Mouse (Mus musculus) layer of hippocampus, postnatal 14 days (tissue): ENCODE measurements around the gene Cntnap1. TPM values are rescaled to one million over a fixed set of nuclear protein-coding genes. Genes with fewer than 3 reads are reported as not detected.
"Not testable (repeated sequence)": the region's sequence is repeated elsewhere in the genome, so short reads cannot be mapped to it uniquely, and the experiment has no call there.

Experiments used
- DNase-seq, 2 experiments: peaks; one replicate each; pipeline ENCODE4 v3.0.0; 2021 to 2022; ENCODE audit warnings: low spot score in 2 of 2, mixed read lengths in 1 of 2
- total RNA-seq, 2 experiments: library from RNA; stranded (reverse); gene quantifications; 2 replicates each; pipeline ENCODE4 v1.2.3; 2021

The Cntnap1 gene
- total RNA-seq, 2 experiments from 2014 or later: 137 to 149 TPM

DNA sequence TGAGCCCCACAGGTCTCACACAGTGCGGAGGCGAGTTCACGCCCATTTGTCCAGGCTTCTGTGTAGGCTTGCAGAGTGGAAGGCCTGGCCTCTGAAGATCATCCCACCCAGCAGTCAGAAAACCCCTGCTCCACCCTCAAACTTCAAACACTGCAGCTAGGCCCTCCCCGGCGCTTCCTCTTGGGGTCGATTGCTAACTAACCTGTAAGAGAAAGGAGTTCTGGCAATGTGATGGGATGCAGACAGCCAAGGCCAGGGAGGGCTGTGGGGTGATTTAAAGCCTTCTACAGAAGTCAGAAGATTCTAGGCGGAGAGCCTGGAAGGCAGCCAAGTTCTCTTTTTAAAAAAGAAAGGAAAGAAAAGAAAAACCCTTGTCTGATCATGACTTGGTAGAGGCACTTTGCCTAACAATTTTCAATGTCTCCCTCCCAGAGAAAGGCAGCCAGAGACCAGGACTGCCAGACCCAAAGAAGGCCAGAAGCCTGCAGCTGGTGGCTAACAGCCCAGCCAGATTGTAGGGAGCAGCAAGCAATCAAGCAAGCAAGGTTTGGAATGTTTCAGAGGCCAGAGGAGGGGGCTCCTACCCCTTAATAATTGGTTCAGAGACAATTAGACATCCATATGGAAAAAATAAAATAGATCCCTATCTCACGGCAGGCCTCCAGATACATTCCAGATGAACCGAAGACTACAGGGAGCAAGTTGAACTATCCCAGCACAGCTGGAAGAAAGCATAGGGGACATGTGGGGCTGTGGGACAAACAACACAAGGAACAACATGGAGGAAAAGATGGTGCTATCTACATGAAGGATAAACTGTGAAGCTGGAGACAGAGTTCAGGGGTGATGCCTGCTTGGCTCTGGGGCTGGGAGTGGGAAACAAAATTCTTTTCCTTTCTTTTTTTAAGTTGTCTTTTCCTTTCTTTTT is 20.9 kb upstream of the Cntnap1 start:
- DNase-seq: no peak

DNA sequence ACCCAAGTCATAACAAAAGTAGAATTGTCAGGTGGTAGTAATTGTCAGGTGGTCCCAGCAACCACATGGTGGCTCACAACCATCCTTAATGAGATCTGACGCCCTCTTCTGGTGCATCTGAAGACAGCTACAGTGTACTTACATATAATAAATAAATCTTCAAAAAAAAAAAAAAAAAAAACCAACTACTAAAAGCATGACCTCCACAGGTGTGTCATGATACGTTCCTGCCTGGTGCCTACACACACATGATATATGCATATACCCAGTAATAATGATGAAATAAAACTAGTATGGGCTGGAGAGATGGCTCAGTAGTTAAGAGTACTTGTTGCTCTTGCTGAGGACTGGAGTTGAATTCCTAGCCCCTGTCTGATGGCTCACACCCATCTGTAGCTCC is 19.3 kb upstream of the Cntnap1 start:
- no peak for DNase-seq

DNA sequence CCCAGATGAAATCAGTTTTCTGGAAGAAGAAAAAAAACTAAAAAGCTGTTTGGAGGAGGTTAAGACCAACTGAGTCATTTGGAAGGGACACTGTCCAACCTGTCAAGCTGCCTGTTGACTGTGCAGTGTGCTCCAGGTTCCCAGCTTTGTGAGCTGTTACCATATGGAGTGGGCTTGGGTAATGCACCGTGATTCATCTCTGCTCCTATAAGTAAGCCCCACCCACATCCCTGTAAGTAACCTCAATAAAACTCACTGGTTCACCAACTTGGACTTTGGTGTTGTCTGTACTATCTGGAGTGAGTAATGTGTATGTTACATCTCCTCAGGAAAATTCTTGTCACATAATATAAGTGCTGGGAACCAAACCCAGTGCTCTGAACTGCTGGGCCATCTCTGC is 17.5 kb upstream of the Cntnap1 start:
- no peak for DNase-seq

DNA sequence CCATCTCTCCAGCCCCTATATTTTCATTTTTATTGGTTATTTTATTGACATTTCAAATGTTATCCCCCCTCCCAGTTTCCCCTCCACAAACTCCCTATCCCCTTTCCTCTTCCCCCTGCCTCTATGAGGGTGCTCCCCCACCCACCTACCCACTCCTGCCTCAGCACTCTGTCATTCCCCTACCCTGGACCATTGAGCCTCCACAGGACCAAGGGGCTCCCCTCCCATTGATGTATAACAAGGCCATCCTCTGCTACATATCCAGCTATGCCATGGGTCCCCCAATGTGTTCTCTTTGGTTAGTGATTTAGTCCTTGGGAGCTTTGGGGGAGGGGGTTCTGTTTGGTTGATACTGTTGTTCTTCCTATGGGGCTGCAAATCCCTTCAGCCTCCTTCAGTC is 15.7 kb upstream of the Cntnap1 start:
- no peak for DNase-seq

DNA sequence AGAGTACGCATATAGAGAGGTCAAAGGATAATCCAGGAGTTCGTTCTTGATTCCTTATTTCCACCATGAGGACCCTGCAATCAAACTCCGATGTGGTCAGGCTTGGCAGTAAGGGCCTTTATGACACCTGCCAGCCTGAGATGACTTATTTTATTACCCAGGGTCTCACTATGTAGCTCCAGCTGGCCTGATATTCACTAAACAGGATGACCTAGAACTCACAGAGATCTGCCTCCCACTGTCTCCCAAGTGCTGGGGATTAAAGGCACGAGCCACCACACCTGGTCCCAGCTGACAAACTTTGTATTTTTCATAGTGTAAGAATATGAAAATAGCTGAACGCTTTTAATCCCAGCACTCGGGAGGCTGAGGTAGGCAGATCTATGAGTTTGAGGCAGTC is 15.2 kb upstream of the Cntnap1 start:
- no peak for DNase-seq

DNA sequence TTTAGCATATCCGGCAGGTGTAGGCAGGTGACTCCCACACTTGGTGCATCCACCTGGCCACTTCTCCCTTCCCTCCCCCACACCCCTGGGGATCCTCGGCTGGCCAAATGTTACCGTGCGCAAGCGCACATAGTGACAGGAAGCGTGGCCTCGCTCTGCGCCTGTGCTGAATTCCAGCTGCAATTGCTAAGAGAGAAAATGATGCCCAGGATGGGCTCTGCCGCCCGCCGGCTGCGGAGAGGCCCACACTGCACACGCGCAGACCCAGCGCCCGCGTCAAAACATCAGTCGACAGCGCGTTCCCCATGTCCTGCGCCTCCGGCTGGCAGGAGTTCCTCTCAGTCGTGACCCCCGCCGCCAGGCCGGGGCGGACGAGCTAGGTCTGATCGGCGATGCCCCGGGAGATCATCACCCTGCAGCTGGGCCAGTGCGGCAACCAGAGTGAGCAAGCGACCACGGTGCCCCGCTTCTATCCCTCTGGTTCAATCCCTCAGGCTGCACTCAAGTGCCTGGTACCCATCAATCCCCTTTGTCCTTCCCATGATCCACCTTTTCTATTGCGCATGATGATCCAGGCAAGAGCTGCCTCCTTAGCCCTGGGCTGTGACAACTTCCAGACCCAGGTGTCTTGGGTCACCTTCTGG is 14.5 kb upstream of the Cntnap1 start, which contains the start of gene Tubg2:
TSS of gene Tubg2 (plus strand) at position 180 of the 644 bp plus-strand sequence.
- DNase-seq: peak in 1 of 2 experiments; percentile 63

DNA sequence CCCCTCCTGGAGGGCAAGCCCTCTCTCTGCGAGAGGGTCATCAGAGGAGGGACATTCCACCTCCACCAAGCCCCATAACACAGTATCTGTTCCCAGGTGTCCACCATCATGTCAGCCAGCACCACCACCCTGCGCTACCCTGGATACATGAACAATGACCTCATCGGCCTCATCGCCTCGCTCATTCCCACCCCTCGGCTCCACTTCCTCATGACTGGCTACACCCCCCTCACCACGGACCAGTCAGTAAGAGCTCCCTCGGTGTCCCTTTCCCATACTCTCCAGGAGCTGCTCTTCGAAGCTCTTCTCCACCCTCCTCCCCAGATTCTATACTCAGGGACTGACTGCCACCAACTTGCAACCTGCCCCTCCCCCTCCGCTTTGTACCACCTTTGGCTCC is 10.2 kb upstream of the Cntnap1 start:
- not testable (repeated sequence) for DNase-seq

DNA sequence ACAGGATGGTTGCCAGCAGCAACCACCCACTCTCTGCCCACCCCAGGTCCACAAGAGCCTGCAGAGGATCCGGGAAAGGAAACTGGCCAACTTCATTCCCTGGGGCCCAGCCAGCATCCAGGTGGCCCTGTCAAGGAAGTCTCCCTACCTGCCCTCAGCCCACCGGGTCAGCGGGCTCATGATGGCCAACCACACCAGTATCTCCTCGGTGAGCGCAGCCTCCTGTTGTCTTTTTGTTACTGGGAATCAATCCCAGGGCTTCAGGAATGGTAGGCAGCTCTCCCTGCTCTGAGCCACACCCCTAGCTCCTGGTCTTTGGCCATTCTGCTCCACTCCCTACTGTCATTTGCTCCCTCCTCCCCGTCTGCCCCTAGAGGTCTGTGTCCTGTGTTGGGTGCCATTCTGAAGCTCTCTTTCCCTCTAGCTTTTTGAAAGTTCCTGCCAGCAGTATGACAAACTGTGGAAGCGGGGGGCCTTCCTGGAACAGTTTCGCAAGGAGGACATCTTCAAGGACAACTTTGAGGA is 9.3 kb upstream of the Cntnap1 start:
- DNase-seq: not testable (repeated sequence)

DNA sequence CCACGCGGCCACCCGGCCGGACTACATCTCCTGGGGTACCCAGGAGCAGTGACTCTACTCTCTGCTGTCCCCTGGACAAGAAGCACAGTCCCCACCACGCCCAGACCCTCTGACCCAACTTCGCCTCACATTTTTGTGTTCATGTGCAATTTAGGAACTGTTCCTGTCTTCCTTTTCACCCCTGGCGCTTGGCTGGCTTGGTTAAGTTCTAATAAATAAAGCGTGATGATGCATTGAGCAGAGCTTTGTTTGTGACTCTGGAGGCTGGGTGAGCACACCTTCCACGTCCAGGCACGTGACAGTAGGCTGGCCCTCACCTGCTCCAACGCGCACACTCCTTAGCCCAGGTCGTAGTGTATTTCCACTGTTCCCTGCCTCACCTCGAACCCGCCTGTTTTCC is 8.8 kb upstream of the Cntnap1 start:
- DNase-seq: no peak

DNA sequence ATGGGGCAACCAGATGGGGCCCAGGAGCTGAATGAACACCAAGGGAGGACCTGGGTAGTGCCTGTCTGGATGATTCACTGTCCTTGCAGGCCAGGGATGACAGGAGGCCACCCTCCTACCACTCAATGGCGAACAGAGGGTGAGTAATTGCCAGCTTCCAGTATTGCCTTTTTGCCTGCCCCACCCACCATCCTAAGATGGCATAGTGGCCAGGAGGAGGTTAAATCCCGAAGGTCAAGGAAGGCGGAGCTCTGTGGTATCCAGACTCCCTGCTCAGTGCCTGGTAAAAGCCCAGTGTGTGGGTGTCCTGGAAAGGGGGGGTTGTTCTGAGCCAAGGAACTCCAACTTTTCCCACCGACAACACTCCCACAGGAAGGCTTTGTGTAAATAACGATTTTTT is 8.0 kb upstream of the Cntnap1 start:
- DNase-seq: no peak

DNA sequence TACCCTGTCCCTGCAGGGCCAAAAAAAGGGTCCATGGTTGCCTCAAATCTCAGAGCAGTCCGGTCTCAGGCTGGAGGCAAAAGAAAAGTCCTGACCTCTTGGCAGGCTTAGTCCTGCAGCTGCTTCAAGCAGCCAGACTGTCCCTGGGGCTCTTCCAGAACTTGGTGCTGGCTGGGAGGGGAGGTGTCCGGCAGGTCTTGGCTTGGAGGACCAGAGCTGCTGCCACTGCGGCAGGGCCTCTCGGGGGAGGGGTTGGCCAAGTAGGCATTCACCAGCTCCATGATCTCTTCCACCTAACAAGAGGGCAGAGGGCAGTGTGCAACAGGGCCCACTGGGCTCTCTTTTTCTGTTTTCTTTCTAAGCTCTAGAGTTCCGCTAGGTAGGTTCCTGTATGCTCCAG is 7.6 kb upstream of the Cntnap1 start:
- no peak for DNase-seq

DNA sequence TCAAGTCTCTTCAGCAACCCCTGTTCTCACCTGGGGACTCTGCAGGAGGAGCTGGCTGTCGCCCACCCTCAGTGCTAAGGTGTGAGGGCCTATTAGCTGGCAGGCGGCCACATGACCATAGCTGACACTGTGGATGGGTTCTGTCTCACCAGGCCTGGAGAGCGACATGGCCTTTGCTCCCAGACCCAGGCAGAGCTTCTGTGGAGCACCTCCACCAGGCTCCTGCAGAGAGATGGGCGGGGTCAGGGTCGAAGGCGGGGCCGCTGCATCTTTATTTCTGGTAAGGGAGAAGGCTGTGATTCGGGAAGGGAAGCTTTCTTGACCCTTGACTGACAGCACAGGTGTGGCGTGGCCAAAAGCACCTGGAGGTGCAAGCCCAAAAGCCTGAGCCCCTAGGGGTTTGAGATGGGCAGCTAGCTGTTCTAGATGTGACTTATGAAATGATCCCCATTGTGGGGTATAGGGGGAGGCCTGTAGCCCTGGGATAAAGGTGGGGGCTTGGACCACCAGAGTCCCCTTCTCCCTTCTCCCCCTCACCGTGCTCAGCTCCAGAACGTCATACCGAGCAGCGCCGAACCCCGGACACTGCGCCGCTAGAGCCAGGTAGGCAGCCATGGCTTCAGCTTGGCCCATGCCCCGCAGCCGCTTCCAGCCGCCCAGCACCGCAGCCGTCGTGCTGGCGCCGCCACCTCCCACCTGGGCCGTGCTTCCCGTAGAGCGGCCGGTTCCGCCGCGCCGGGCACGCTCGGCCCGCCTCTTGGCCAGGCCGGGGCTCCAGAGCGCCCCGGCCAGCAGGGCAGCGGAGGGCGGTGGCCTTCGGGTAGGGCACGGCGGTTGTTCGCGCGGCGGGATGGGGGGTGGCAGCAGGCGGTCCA is 6.6 kb upstream of the Cntnap1 start:
- DNase-seq: no peak

DNA sequence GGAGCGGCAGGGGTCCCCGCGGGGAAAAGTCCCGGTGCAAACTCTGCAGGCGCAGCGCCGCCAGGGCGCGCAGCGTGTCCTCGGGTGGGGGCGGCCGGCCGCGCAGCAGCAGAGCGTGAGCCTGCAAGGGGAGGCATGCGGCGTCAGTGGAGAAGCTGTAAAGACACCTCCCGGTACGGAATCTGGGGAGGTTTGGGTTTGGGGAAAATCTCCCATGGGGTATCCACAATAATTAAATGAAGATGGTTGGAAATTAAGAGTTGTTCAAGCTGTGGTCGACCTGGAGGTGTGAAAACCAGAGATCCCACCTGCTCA is 6.0 kb upstream of the Cntnap1 start:
- DNase-seq: no peak

DNA sequence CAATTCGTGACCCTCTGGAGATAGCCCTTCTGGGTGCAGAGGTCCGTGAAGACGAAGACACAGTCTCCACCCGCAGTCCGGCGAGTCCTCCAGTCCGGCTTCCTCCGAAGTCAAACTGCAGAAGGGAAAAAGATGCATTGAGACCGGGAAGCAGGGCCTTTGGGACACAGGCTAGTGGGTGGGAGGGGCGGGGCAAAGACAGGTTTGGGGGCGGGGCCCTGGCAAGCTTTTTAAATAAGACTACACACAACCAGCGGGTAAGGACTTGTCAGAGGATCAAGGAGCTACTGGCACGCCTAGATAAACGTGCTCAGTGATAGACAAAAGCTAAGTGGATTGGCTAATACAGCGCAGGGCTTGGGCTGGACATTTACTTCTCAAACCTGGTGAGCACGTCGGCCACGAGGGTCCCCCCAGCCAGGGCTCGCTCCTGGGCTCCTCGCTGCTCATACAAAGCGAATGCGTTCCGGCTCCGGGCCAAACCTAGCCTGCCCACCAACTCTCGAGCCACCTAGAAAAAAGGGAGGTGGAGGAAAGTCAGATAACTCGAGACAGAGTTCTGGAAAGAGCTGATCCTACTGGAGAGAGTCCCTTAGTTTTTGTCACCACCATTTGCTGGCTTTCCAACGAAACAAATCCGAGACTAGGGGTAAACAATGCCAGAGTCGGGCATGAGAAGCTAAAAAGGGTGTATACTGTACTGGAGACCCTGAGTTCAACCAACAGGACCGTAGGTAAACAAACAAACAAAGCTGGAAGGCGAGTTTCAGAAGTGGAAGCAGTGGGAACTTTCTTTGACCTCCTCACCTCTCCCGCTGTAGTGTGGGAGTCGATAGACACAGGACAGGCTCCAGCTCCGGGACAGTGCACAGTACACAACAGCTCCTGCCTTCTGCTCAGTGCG is 5.4 kb upstream of the Cntnap1 start:
- DNase-seq: no peak

DNA sequence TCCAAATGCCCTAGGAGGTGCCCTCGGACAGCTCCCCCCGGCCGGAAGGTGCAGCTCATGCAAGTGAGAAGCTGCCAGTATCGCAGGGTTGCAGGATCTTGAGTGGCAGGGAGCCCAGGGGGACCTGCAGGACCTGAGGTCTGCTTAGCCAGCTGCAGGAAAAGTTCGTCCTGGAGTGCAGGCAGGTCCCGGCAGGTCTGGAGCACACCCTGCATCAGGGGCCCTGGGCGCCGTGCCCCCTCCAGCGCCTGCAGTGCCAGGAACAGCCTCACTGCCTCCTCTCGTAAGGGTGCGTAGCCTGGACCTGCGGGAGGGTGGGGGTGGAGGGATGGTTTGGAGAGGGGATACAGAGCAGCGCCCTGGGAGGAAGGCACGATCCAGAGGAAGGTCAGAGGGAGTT is 4.0 kb upstream of the Cntnap1 start:
- no peak for DNase-seq

DNA sequence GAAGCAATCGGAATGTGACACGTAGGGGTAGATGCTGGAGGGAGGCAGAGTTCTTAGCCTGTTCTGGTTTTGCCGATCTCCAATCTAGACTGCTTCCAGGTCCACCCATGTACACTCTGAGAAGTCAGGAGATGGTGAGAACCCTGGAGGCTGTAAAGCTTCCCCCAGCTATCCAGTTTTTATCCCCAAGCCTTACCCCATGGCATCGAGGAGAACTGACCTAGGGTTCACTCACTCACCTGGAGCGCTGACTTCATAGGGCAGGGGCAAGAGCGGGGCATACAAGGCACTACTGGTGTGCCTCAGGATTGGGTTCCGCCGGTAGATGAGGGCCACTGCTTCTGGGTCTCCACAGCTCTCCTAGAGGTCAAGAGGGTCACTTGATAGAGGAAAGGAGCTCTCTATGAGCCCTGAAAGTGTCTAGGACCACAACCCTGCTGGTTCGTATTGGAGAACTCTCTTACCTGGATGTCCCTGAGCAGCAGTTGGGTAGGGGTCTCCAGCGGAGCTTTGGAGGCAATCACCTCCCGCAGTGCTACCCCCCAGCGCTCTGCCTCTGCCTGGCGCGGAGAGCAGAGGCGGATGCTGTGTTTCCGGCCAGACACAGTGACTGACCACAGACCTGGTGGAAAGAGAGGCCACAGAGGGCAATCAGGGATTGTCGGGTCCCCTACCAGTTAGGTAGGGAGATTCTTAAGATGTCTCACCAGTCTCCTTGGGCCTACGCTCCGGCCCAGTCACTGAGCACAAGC is 2.9 kb upstream of the Cntnap1 start:
- DNase-seq: no peak

DNA sequence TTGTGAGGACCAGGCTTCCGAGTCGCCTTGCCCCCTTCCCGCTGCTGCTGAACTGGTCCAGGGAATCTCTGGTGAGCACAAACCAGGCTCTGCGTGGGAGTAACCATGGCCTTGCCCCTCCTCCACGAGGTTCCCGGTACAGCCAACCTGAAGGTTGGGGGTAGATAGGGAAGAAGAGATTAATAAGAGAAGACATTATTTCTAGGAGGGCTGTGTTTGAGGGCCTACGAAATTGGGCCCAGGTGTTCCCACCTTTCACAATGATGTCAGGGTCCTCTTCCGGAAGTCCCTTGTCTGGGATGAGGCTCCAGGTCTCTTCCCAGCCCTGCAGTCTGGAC is 2.4 kb upstream of the Cntnap1 start:
- no peak for DNase-seq

DNA sequence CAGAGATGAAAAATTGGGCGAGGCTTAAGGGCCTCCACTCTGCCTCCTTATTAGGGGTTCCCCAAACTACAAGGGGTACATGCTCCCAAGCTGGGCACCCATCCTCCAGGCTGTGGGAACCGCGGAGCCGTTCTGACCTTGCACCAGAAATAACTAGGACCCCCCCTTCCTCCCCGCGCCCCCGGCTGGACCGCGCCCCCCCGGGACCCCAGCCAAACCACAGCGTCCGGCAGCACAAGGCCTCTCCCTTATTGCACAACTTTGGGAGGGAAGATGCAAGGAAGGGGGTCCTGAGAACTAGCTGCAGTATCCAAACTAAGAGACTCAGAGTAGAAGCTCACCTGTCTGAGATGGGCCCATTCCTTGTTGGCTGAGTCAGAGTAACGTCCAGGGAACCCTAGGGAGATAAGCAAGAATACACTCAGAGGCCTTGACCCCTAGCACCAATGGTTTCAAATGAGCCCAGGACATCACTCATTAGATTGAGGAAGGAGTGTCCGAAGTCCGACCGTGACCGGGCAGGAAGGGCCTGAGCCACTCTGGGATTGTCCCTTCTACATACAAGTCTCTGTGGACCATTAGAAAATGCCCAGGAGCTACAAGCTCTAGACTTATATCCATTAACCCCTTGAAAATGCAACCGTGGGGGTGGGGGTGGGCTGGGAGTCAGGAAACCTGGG is 1.9 kb upstream of the Cntnap1 start:
- DNase-seq: no peak
